Mouse (Mus musculus) thymus, postnatal 14 days (tissue): ENCODE measurements around the gene Tex14.
A peak's percentile ranks its signal among the peaks of the same experiment; 100 is the strongest.

Source experiments
- DNase-seq: peaks from one replicate; pipeline ENCODE4 v3.0.0; 2021

Tex14 gene

DNA sequence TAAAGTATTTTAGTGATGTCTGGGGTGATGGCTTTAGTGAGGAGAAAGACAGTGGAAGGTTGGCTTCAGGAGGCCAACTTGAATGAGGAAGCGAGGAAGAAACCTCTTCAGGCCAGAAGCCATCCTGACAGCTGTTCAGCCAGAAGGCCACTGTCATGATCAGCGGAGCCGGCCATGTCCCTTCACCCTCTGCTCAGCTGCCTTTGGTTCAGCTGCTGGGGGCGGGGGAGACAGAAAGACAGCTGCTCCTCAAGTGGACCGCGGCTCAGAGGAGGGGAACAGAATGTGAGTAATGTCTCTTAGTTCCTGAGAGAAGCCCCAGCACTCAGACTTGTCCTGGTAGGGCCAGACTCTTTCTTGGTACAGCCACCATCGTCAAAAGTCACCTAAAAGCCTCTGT lies 168.9 kb downstream of the Tex14 start:
- DNase-seq: no peak

DNA sequence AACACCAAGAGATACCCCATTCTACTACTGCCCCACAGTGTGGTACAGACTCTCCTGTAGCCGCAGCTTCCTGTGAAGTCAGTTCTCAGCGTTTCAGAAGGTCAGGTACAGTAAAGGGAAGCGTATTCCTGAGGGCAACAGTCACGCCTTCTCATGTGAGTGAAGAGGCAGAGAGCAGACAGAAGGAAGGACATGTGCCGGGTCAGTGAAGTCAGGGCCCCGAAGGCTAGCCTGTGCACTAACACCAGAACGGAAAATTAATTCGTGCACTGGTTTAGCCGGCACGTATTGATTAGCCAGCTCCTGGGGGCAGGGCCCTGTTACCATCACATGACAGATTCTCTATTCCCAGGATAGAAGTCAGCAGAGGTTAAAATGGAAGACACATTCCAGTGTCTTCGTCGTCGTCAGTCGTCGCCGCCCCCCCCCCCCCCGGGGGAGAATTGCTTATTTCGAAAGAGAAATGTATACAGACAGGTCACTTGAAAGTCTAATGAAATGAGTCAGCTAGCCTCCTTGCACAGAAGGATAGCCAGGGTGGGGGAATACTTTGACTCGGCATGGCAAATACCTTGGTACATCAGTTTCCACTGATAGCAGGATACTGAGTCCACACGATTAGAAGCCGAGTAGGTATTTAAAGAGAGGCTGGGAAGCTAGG lies 169.8 kb downstream of the Tex14 start:
- no peak for DNase-seq

DNA sequence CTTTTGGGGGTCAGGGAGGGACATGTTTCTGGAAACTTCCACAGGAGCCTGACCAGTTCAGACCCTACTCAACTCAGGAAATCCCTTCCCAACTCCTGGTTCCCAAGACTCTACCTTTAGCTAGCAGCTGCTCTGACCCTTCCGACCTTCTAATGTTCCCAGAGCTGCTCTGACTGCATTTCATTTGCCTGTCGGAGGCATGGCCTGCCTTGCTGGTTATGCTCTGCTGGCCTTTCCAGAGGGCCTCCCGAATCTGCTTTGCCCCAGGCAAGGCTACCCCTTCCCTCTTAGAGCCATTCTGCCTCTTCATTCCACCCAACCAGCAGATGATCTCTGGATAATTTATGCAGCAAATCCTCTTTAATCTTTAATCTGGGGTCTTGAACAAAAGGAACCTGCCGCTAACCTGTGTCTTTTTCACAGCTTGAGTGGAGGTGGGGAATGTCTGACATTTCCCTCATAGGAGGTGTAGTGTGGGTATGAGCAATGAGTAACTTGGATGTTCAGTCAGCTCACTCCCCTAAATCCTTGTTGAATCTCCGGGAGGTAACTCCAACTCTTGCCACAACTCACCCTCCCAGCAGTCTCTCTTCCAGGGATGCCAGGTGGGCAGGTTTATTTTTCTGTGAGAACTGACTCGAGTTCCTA lies 172.9 kb downstream of the Tex14 start:
- no peak for DNase-seq

- DNase-seq: peak; percentile 76
Observed at GRCm38 (mm10) chr11:87578249-87578962, 173.5 kb downstream of the Tex14 start.

GRCm38 (mm10) chr11:87578963-87579601 lies 174.2 kb downstream of the Tex14 start:
- peak; percentile 14 for DNase-seq

- no peak for DNase-seq
Observed at GRCm38 (mm10) chr11:87579713-87580112, 174.8 kb downstream of the Tex14 start.

GRCm38 (mm10) chr11:87580543-87581085 lies 175.7 kb downstream of the Tex14 start:
- DNase-seq: no peak

- no peak for DNase-seq
Observed at GRCm38 (mm10) chr11:87581161-87581865, 176.4 kb downstream of the Tex14 start.

GRCm38 (mm10) chr11:87581933-87582710 lies 177.3 kb downstream of the Tex14 start:
- no peak for DNase-seq

DNA sequence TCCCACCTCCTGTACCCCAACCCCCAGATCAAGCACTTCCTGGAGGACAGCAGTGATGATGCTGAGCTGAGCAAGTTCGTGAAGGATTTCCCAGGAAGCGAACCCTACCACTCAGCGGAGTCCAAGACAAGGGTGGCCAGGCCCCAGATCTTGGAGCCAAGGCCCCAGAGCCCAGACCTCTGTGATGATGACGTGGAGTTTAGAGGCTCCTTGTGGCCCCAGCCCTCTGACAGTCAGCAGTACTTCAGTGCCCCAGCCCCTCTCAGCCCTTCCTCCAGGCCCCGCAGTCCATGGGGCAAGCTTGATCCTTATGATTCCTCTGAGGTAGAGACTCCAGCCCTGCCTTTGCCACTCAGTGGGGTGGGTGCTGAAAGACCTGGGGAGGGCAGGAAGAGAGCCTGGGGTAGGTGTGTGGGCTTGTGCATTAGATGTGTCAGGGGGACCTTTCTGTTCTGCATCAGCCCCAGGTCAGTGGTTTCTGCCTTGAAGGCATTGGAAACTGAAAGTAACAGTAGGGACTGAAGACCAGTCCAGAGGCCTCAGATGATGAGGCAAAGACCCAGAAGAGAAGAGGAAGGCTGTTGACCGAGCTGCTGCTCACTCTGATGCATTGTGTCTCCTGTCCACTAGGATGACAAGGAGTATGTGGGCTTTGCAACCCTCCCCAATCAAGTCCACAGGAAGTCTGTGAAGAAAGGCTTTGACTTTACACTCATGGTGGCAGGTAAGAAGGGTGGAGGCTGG lies 178.6 kb downstream of the Tex14 start:
- no peak for DNase-seq

DNA sequence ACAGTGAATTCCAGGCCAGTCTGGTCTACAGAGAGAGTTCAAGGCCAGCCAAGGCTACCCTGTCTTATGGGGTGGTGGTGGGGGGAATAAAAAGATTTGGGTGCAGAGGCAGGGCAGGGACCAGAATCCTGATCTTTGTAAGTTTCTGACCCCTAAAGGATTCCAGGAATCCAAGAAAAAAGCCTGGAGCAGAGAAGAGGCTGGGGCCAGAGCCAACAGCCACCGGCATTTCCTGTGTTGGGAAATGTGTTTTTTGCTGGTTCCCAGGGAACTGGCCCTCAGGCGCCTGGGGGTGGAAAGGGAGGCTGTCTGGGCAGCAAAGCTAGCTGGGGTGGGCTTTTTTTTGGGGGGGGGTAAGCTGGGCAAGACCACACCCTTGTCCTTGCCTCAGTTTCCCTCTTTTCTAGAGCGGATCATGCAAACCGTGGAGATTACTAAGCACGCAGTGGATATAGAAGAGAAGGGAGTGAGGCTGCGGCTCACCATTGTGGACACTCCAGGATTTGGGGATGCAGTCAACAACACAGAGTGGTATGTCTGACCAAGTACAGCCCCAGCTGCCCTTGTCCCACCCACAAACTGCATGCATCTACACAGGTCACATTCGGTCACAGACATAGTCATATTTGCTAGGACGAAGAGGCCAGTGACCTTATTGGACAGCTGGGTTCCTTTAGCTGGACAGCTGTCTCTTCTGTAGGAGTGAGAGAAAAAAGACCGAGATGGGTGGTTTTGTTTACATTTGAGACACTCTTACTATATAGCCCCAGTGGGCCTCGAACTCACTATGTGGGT lies 180.0 kb downstream of the Tex14 start:
- DNase-seq: no peak

DNA sequence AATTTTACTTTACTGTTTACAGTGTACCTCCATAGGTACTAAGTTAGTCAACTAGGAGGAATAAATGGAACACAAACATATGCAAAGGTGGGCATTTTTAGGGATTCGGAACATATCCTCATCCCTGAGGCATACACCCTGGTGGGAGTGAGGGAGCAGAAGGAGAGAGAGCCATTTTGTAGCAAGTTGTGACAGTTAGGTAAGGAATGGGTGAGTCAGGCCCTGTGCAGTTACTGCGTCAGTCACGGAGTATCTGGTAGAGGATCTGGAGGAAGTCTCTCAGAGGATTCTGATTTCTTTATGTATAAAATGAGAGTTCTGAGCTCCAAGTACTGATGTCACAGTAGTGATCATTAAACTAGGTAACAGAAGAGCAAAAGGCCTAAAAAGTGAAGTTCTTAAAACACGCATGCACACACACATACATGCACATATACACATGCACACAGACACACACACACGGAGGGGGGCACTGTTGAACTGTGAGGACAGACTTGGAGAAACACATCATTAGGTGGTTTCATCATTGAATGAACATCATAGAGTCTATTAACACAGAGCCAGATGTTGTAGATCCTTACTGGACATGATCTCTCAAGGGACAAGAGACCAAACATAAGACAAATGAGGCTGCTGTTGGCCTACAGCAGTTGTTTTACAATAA lies 182.5 kb downstream of the Tex14 start:
- no peak for DNase-seq

- no peak for DNase-seq
Observed at GRCm38 (mm10) chr11:87589605-87590004, 184.7 kb downstream of the Tex14 start.

DNA sequence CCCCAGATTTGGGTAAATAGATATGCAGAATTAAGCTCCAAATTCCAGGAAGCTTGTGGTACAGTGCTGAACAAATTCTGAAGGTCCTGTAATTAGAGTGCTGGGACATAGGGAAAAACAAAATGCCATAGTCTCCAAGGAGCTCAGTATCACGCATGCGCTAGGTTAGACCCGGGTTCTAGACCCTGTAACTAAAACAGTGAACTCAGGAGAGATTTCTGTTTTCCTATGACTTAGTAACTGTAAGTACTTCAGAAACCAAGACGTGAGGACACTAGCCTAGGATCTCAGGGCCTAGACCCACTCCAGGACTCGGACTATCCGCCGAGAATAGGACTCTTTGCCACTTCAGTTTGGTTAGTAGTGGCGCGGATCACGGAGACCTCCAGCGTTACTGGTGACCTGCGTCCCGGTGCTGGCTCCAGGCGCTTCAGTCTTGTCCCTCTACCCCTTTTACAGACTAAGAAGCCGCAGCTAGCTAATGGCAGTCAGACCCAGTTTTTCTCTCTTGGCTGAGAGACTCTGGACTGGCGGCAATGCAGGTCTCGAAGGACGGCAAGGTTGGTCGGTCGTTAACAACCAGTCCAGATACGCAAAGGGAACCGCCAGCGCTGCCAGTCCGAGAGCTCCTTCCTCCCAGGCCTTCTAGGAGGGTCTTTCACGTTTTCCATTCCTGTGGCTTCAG lies 186.1 kb downstream of the Tex14 start:
- DNase-seq: peak; percentile 35

DNA sequence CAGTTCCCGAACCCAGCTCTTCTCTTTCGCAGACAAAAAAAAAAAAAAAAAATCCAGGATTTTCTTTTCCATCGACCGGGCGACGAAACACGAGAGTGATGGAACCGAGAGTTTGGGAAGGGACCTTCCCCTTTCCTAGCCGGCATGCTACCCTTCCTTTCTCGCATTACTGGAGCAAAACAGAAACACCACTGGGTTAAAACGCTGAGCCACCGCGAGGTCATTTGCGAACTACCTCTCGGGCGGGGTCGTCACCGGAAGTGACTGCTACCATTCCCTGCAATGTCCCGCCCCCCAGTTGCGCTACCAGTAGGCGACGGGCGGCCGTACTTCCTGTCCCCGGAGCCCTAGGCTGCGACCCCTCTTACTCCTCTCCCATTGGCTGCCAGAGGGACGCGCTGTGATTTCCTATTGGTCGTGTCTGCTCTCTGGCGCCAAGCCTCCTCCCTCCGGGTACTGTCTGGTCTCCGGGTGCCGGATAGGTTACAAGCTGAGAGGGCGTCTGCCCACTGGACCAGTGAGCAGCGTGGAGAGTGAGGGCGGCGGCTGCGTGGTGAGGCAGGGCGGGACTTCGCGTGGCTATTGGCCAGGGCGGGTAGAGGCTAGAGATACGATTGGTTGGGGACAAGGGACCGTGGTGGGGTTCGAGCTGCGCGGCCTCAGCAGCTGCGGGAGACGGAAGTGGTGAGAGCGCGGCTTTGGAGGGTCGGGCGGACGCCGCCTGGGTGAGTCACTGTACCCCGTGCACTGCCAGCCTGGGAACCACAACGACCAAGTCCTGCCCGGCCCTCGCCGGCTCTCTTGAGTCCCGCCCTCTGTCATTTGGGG lies 186.9 kb downstream of the Tex14 start, which contains the start of gene Mtmr4:
Mtmr4 (plus strand) TSS at position 637 of the 828 bp plus-strand sequence.
- peak; percentile 98 for DNase-seq

DNA sequence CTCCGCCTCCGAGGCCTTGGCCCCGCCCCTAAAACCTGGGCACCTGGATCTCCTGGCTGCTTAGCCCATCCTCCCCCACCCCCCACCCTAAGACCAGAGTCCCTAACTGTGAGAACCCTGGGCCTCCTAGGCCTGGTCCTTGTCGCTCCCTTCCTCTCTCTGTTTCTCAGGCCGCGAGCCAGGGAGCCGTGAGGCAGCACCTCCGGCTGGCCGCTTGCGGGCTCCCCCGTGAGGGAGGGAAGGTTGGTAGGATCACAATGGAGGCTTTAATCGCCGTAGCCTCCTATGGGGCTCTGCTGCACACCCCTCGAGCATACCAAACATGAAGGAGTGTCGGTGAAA lies 187.5 kb downstream of the Tex14 start:
- DNase-seq: no peak

GRCm38 (mm10) chr11:87592713-87593598 lies 188.1 kb downstream of the Tex14 start:
- DNase-seq: no peak
